Mouse (Mus musculus) layer of hippocampus, adult 2 months (tissue): Measurements from ENCODE around the gene Dnajc8. TPM values are rescaled to one million over a fixed set of nuclear protein-coding genes. Genes with fewer than 3 reads are reported as not detected.
"Not testable (repeated sequence)": the region's sequence is repeated elsewhere in the genome, so short reads cannot be mapped to it uniquely, and the experiment has no call there.

ENCODE experiments used
- DNase-seq, 2 experiments: peaks; one replicate each; pipeline ENCODE4 v3.0.0; 2022; ENCODE audit warnings: low spot score in 2 of 2
- H3K27ac ChIP-seq: fragments of 200-600 bp; 2 replicates; pipeline ENCODE4 v1.8.1; 2022
- H3K4me3 ChIP-seq: fragments of 200-600 bp; 2 replicates; pipeline ENCODE4 v1.8.1; 2022; ENCODE audit warnings: mild to moderate bottlenecking
- CTCF ChIP-seq: fragments of 200-600 bp; conservative IDR thresholded peaks from 2 replicates; pipeline ENCODE4 v1.8.1; 2022; ENCODE audit warnings: antibody characterized with exemption, mild to moderate bottlenecking, moderate library complexity
- total RNA-seq, 2 experiments: library from RNA; stranded (reverse); gene quantifications; 2 replicates each; pipeline ENCODE4 v1.2.3; 2021

Dnajc8 gene
- total RNA-seq, 2 experiments from 2014 or later = 87.9 to 92.9 TPM

- Histone ChIP-seq H3K4me3 (no peak overlapping the region), H3K27ac (no peak overlapping the region)
- TF ChIP-seq CTCF = no peak
- DNase-seq = no peak
Observed at GRCm38 (mm10) chr4:132594191-132594590, 58.8 kb downstream of the Dnajc8 start.

GRCm38 (mm10) chr4:132598861-132599260 is 63.5 kb downstream of the Dnajc8 start:
- Histone ChIP-seq H3K4me3 (no peak overlapping the region), H3K27ac (no peak overlapping the region)
- no peak for TF ChIP-seq CTCF
- no peak for DNase-seq

DNA sequence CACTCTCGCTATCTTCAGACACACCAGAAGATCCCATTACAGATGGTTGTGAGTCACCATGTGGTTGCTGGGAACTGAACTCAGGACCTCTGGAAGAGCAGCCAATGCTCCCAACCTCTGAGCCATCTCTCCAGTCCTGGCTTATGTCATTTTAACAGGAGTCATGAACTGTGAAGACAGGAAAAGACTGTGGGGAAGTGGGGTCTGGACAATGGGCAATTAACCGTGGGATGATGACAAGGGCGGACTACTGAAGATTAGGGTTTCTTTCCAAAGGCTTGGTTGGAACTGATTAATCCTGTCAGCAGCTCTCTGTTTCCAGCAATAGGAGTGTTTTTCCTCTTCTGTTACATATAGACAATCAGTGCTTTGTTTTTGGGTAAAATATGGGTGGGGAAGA is 64.4 kb downstream of the Dnajc8 start:
- Histone ChIP-seq H3K4me3 (no peak overlapping the region), H3K27ac (no peak overlapping the region)
- no peak for TF ChIP-seq CTCF
- DNase-seq = no peak

DNA sequence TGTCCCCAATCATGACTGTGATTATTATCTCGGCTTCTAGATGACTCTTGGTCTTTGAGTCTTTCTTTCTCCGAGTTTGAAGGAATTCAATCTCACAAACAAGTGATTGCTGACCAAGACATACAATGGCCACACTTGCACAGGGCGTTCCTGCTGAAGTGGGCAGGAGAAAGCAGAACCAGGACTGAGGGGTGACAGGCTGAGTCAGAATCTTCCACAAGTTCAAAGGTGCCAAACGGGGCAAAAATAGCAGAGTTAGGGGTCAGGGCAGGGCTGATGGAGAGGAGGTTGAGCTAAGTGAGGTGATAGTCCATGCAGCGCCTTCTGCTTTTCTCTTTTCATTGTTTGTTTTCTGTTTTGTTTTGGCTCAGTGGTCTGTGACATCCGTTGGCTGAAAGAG is 65.1 kb downstream of the Dnajc8 start:
- no peak for DNase-seq
- no peak for TF ChIP-seq CTCF
- no peak overlapping the region for H3K27ac ChIP-seq

DNA sequence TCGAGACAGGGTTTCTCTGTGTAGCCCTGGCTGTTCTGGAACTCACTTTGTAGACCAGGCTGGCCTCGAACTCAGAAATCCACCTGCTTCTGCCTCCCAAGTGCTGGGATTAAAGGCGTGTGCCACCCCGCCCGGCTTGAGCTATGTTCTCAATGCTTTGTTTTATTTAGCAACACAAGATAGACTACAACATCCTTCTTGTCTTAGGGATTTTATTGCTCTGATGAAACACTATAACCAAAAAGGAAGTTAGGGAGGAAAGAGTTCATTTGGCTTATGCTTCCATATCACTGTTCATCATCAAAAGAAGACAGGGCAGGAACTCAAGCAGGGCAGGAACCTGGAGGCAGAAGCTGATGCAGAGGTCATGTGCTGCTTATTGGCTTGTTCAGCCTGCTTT is 65.9 kb downstream of the Dnajc8 start:
- H3K27ac ChIP-seq, DNase-seq, H3K4me3 ChIP-seq: not testable (repeated sequence)

More for the DNA sequence above, 65.1 kb downstream of the Dnajc8 start:
- no peak overlapping the region for H3K4me3 ChIP-seq

Other genes with a start within 250 kb of the Dnajc8 start
- 1 to 10 TPM; 1.2 to 2.1 TPM for gene Rab42, start 232.2 kb upstream of the Dnajc8 start, total RNA-seq
- gene Trnau1ap, start 206.0 kb upstream of the Dnajc8 start, total RNA-seq = 10 to 100 TPM; 20.7 to 26.0 TPM
- 10 to 100 TPM; 12.8 to 13.6 TPM for gene Rcc1, start 181.9 kb upstream of the Dnajc8 start, total RNA-seq
- 10 to 100 TPM; 10.6 to 11.4 TPM for gene Phactr4, start 113.1 kb upstream of the Dnajc8 start, total RNA-seq
- 1 to 10 TPM; 8.7 to 9.4 TPM for gene Med18, start 71.6 kb upstream of the Dnajc8 start, total RNA-seq
- gene Sesn2, start 25.0 kb upstream of the Dnajc8 start, total RNA-seq = 10 to 100 TPM; 13.1 to 13.3 TPM
- 100 to 1,000 TPM; 416 to 419 TPM for gene Atpif1, start 1.9 kb upstream of the Dnajc8 start, total RNA-seq
- gene Ptafr, start 28.5 kb downstream of the Dnajc8 start, total RNA-seq = 1 to 10 TPM; 1.0 to 1.1 TPM
- 10 to 100 TPM; 24.2 to 28.2 TPM for gene Eya3, start 103.4 kb downstream of the Dnajc8 start, total RNA-seq
- gene Xkr8, start 197.0 kb downstream of the Dnajc8 start, total RNA-seq = 1 to 10 TPM; 3.1 to 3.6 TPM
- gene Smpdl3b, start 221.7 kb downstream of the Dnajc8 start, total RNA-seq = 1 to 10 TPM; 3.6 to 4.5 TPM
- gene Rpa2, start 232.8 kb downstream of the Dnajc8 start, total RNA-seq = 10 to 100 TPM; 11.9 to 16.0 TPM